Mouse (Mus musculus): ENCODE data around the gene Shank1. TPM values are rescaled to one million over a fixed set of nuclear protein-coding genes. Genes with fewer than 3 reads are reported as not detected.

Shank1 gene
- total RNA-seq, 2 experiments from 2014 or later = 1.00 to 1.5 TPM

DNA sequence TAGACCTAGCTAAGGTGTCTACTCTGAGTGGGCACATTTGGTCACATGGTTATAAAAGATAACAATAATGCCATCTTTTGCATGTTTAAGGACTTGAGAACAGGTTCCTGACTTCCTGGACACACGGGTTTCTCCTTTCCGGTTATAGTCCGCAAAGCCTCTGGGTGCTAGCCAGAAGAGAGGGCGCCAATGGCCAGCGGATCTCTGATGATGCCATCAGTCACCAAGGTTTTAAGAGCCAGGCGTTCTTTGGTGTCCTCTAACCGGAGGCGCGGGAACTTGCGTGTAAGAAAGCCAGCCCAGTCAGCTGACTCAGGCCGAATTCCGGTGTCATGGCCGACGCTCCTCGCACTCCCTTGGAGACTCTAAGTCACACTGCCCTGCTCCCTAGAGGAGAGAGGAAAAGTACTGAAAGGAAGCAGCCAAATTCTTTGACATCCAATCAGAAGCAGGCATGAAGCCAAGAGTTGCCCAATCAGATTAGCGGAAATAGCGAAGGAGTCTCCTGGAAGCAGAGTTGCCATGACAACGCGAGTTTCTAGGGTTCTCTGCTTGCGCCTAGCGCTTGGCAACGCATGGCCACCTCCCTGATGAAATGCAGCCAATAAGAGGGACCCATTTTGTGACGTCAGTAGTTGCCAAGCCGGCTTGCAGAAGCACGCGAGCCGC, 95.4 kb downstream of the Shank1 start:
- intact Hi-C loops (cut with DNase I) = no loop called here
- DNase-seq = peak; percentile 72 to 75

- no peak for DNase-seq
- intact Hi-C loops (cut with DNase I) = no loop called here
Observed at GRCm38 (mm10) chr7:44406015-44406355, 95.9 kb downstream of the Shank1 start.

Other genes with a start within 250 kb of the Shank1 start
- not detected for gene Klk1b21, start 207.9 kb upstream of the Shank1 start, total RNA-seq (2021)
- gene Klk1b22, start 197.6 kb upstream of the Shank1 start, total RNA-seq (2021) = not detected
- gene Klk1b16, start 173.5 kb upstream of the Shank1 start, total RNA-seq (2021) = not detected
- gene Klk1b24, start 122.0 kb upstream of the Shank1 start, total RNA-seq (2021) = not detected
- gene Klk1b3, start 112.1 kb upstream of the Shank1 start, total RNA-seq (2021) = not detected
- not detected for gene Klk1b4, start 102.8 kb upstream of the Shank1 start, total RNA-seq (2021)
- gene Klk1b5, start 94.3 kb upstream of the Shank1 start, total RNA-seq (2021) = not detected
- under 1 TPM in 1 of 2 experiments, not detected in 1; 0.33 TPM for gene Klk1, start 84.9 kb upstream of the Shank1 start, total RNA-seq (2021)
- gene Gm36864, start 74.1 kb upstream of the Shank1 start, total RNA-seq (2021) = not detected
- gene 1700028J19Rik, start 63.6 kb upstream of the Shank1 start, total RNA-seq (2021) = under 1 TPM; 0.58 to 0.70 TPM
- 10 to 100 TPM; 11.2 to 19.7 TPM for gene 2410002F23Rik, start 63.5 kb upstream of the Shank1 start, total RNA-seq (2021)
- not detected for gene Acp4, start 52.9 kb upstream of the Shank1 start, total RNA-seq (2021)
- gene Gm15517, start 48.8 kb upstream of the Shank1 start, total RNA-seq (2021) = not detected
- gene Clec11a, start 3.4 kb upstream of the Shank1 start, total RNA-seq (2021) = under 1 TPM; 0.75 to 0.84 TPM
- 1 to 10 TPM; 1.7 to 3.4 TPM for gene Syt3, start 73.8 kb downstream of the Shank1 start, total RNA-seq (2021)
- gene 1700008O03Rik, start 75.6 kb downstream of the Shank1 start, total RNA-seq (2021) = under 1 TPM in 1 of 2 experiments, not detected in 1; 0.68 TPM
- gene Lrrc4b, start 118.8 kb downstream of the Shank1 start, total RNA-seq (2021) = 10 to 100 TPM; 20.5 to 21.6 TPM
- gene Aspdh, start 155.1 kb downstream of the Shank1 start, total RNA-seq (2021) = under 1 TPM; 0.65 to 0.75 TPM
- 100 to 1,000 TPM; 127 to 143 TPM for gene Josd2, start 157.7 kb downstream of the Shank1 start, total RNA-seq (2021)
- gene Emc10, start 186.3 kb downstream of the Shank1 start, total RNA-seq (2021) = 10 to 100 TPM; 87.6 to 87.9 TPM
- 1 to 10 TPM; 3.1 to 3.2 TPM for gene Fam71e1, start 186.3 kb downstream of the Shank1 start, total RNA-seq (2021)
- gene Mybpc2, start 214.4 kb downstream of the Shank1 start, total RNA-seq (2021) = 10 to 100 TPM; 16.5 to 20.1 TPM
- under 1 TPM; 0.31 to 0.51 TPM for gene Spib, start 221.8 kb downstream of the Shank1 start, total RNA-seq (2021)
- gene Pold1, start 238.6 kb downstream of the Shank1 start, total RNA-seq (2021) = 10 to 100 TPM; 11.9 to 14.0 TPM
- gene Nr1h2, start 243.7 kb downstream of the Shank1 start, total RNA-seq (2021) = 10 to 100 TPM; 48.2 to 50.8 TPM

All from heart, postnatal 36 days (tissue).